9 mouse cellular contexts compared by ENCODE assay signal in the genomic region with DNA sequence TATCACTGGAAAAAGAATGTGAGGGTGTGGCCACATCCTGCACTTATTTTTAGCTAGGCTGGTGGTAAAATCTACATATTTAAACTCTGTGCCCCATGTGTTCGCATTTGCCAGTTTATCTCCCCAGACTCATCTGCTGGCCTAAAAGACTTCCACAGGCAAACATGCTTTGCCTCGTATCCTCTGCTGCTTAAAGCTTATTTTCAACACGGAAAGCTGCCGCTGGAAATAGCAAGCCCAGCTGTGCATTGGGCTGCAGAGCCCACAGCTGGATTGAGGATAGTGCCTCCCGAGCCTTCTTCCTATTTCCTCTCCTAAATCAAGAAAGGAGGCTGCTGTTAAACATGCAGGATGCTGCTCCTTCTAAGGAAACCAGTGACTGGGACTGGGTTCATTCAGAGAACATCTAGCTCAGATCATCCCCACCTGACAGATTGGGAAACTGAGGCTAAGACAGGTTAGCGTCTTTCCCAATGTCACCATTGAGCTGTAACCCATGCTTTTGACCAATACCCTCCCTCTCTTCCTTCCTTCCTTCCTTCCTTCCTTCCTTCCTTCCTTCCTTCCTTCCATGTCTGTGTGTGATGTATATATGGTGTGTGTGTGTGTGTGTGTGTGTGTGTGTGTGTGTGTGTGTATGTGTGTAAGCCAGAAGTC. TPM values are rescaled to one million over a fixed set of nuclear protein-coding genes. Genes with fewer than 3 reads are reported as not detected.
DNase-seq lines count a peak whose midpoint lies in the region; ATAC-seq and TF ChIP-seq lines count a peak whose summit lies in the region.
"Had no signal": no experiment of that assay in that cellular context is flagged by ENCODE, and none has a peak within 500 bp of the region (broad histone marks: within the 10 kb centered on the region; RNA-seq: fewer than 3 reads in every experiment).

No protein-coding gene starts in this region.

- no peaks in the 10 kb centered on the region for H3K27me3 ChIP-seq in kidney, embryonic 14.5 days (ENCODE audit: control insufficient read depth, insufficient read depth, low read length)
- no peaks in the 10 kb centered on the region for H3K27me3 ChIP-seq in ES-Bruce4 (ENCODE audit: control insufficient read depth, insufficient read depth, low read length, poor library complexity, severe bottlenecking)
- H3K27me3 ChIP-seq in heart, embryonic 12.5 days (replicated peaks), result no peaks in the 10 kb centered on the region
- no peaks in the 10 kb centered on the region for H3K27me3 ChIP-seq in limb, embryonic 12.5 days
- H3K27me3 ChIP-seq: midbrain, embryonic 15.5 days had no signal

- TF ChIP-seq EP300 in ES-Bruce4 (IDR thresholded peaks at IDR 0.05; ENCODE audit: insufficient read depth, low read depth, low read length), result no peak

- H3K36me3 ChIP-seq in kidney, embryonic 14.5 days (ENCODE audit: control insufficient read depth, insufficient read depth, low read length), result peaks cover 19% of the 10 kb centered on the region
- H3K36me3 ChIP-seq in ES-Bruce4 (ENCODE audit: control insufficient read depth, insufficient read depth, low read length, poor library complexity, severe bottlenecking), result no peaks in the 10 kb centered on the region
- H3K36me3 ChIP-seq in heart, embryonic 12.5 days, result peaks cover 26% of the 10 kb centered on the region
- peaks cover 23% of the 10 kb centered on the region for H3K36me3 ChIP-seq in limb, embryonic 12.5 days
- H3K36me3 ChIP-seq: midbrain, embryonic 15.5 days had no signal

- H3K27ac ChIP-seq in kidney, embryonic 14.5 days (ENCODE audit: low read depth, low read length), result peak overlapping the region; percentile 96; the same call in 1 of the 2 replicates
- H3K27ac ChIP-seq in ES-Bruce4 (ENCODE audit: insufficient read depth, low read length), result peak overlapping the region; percentile 93
- peak overlapping the region; percentile 99 for H3K27ac ChIP-seq in heart, embryonic 12.5 days (ENCODE audit: poor library complexity, severe bottlenecking)
- peak overlapping the region; percentile 73; the same call in 1 of the 2 replicates for H3K27ac ChIP-seq in limb, embryonic 12.5 days
- H3K27ac ChIP-seq: midbrain, embryonic 15.5 days had no signal

- H3K9me3 ChIP-seq in kidney, embryonic 14.5 days (ENCODE audit: control insufficient read depth, low read length), result no peaks in the 10 kb centered on the region
- no peaks in the 10 kb centered on the region for H3K9me3 ChIP-seq in ES-Bruce4 (replicated peaks; ENCODE audit: control insufficient read depth, insufficient read depth, low read length, poor library complexity, severe bottlenecking)
- no peaks in the 10 kb centered on the region for H3K9me3 ChIP-seq in heart, embryonic 12.5 days (replicated peaks)
- H3K9me3 ChIP-seq in limb, embryonic 12.5 days, result no peaks in the 10 kb centered on the region
- H3K9me3 ChIP-seq: midbrain, embryonic 15.5 days had no signal

- H3K4me3 ChIP-seq in kidney, embryonic 14.5 days (ENCODE audit: low read length), result peak overlapping the region; percentile 70; the same call in 1 of the 2 replicates
- no peak overlapping the region for H3K4me3 ChIP-seq in ES-Bruce4 (ENCODE audit: low read depth, low read length)
- H3K4me3 ChIP-seq in heart, embryonic 12.5 days, result peak overlapping the region; percentile 76
- no peak overlapping the region for H3K4me3 ChIP-seq in limb, embryonic 12.5 days (replicated peaks)

- no peak for ATAC-seq in kidney, embryonic 14.5 days (ENCODE audit: low FRiP score, low TSS enrichment)
- no peak for ATAC-seq in heart, embryonic 12.5 days (ENCODE audit: insufficient number of reproducible peaks, low FRiP score)
- ATAC-seq in limb, embryonic 12.5 days (ENCODE audit: insufficient number of reproducible peaks, insufficient read depth, low FRiP score, low TSS enrichment, low read depth), result no peak
- ATAC-seq: midbrain, embryonic 15.5 days had no signal

- 0 out of 2 replicates have a peak overlapping the region, but pooled peaks have one; percentile 79 for H3K9ac ChIP-seq in kidney, embryonic 14.5 days (ENCODE audit: low read depth, low read length)
- peak overlapping the region; percentile 54 for H3K9ac ChIP-seq in ES-Bruce4 (ENCODE audit: low read depth, poor library complexity, severe bottlenecking)
- H3K9ac ChIP-seq in heart, embryonic 12.5 days, result peak overlapping the region; percentile 95
- no peak overlapping the region for H3K9ac ChIP-seq in limb, embryonic 12.5 days (replicated peaks)

- TF ChIP-seq CTCF in ES-Bruce4 (IDR thresholded peaks at IDR 0.05; ENCODE audit: low read depth, low read length), result no peak

- H3K4me1 ChIP-seq in kidney, embryonic 14.5 days (ENCODE audit: control insufficient read depth, insufficient read depth, low read length), result peaks cover 49% of the 10 kb centered on the region
- H3K4me1 ChIP-seq in ES-Bruce4 (ENCODE audit: control insufficient read depth, insufficient read depth, low read length), result peaks cover 8% of the 10 kb centered on the region
- peaks cover 76% of the 10 kb centered on the region for H3K4me1 ChIP-seq in heart, embryonic 12.5 days (replicated peaks)
- H3K4me1 ChIP-seq in limb, embryonic 12.5 days (replicated peaks), result peaks cover 48% of the 10 kb centered on the region

- no peak for DNase-seq in kidney, adult 11 months
- DNase-seq in left cerebral cortex, adult 9 months (ENCODE audit: low spot score in 2 of 2), result no peak
- no peak for DNase-seq in thymus, postnatal 10 days (ENCODE audit: low spot score in 2 of 2)
- DNase-seq in left cerebral cortex, adult 11 months (ENCODE audit: low spot score), result no peak

- TF ChIP-seq POLR2A in ES-Bruce4 (IDR thresholded peaks at IDR 0.05; ENCODE audit: insufficient read depth, low read length), result no peak

- peak overlapping the region; percentile 59 for H3K4me2 ChIP-seq in kidney, embryonic 14.5 days (replicated peaks; ENCODE audit: low read depth, low read length)
- peak overlapping the region; percentile 84 for H3K4me2 ChIP-seq in heart, embryonic 12.5 days
- peak overlapping the region; percentile 63 for H3K4me2 ChIP-seq in limb, embryonic 12.5 days

- 47% methylated on average over 6 of the region's 6 CpGs for WGBS in kidney, embryonic 14.5 days
- WGBS in heart, embryonic 12.5 days, result 49% methylated on average over 6 of the region's 6 CpGs
- WGBS in limb, embryonic 12.5 days, result 70% methylated on average over 6 of the region's 6 CpGs

RNA-seq across cellular contexts. Expression of gene Sparc, which starts 6.2 kb away (rescaled TPM):
- polyA plus RNA-seq in kidney, embryonic 14.5 days (2014; fragmentation: Nextera tagmentation; extraction: Ambion mirVana), result 817 and 919 TPM in 2 replicates
- polyA plus RNA-seq in ES-Bruce4 (2011; ENCODE audit: insufficient read depth, insufficient read length, low read depth, missing spikeins), result 344 and 354 TPM in 2 replicates
- 1,393 and 1,408 TPM in 2 replicates for polyA plus RNA-seq in heart, embryonic 12.5 days (2016; fragmentation: Nextera tagmentation; extraction: Ambion mirVana)
- 444 and 488 TPM in 2 replicates for polyA plus RNA-seq in limb, embryonic 12.5 days (2016; fragmentation: Nextera tagmentation; extraction: Ambion mirVana)

RNA-seq across cellular contexts. Expression of gene Atox1, which starts 44.3 kb away (rescaled TPM):
- polyA plus RNA-seq in kidney, embryonic 14.5 days (2014; fragmentation: Nextera tagmentation; extraction: Ambion mirVana), result 389 and 470 TPM in 2 replicates
- 120 and 142 TPM in 2 replicates for polyA plus RNA-seq in ES-Bruce4 (2011; ENCODE audit: insufficient read depth, insufficient read length, low read depth, missing spikeins)
- 253 and 258 TPM in 2 replicates for polyA plus RNA-seq in heart, embryonic 12.5 days (2016; fragmentation: Nextera tagmentation; extraction: Ambion mirVana)
- 264 and 265 TPM in 2 replicates for polyA plus RNA-seq in limb, embryonic 12.5 days (2016; fragmentation: Nextera tagmentation; extraction: Ambion mirVana)

RNA-seq across cellular contexts. Expression of gene G3bp1, which starts 52.7 kb away (rescaled TPM):
- polyA plus RNA-seq in kidney, embryonic 14.5 days (2014; fragmentation: Nextera tagmentation; extraction: Ambion mirVana), result 151 and 230 TPM in 2 replicates
- 146 and 147 TPM in 2 replicates for polyA plus RNA-seq in ES-Bruce4 (2011; ENCODE audit: insufficient read depth, insufficient read length, low read depth, missing spikeins)
- polyA plus RNA-seq in heart, embryonic 12.5 days (2016; fragmentation: Nextera tagmentation; extraction: Ambion mirVana), result 139 and 140 TPM in 2 replicates
- polyA plus RNA-seq in limb, embryonic 12.5 days (2016; fragmentation: Nextera tagmentation; extraction: Ambion mirVana), result 246 and 248 TPM in 2 replicates

Comparison
In these comparisons a context has a peak if more than half of its experiments do, and no peak if none do; other contexts are left out.
1. H3K4me3 ChIP-seq: peak in kidney, embryonic 14.5 days (single experiment) and heart, embryonic 12.5 days (single experiment); none in ES-Bruce4 (single experiment) and limb, embryonic 12.5 days (single experiment).
2. Peak in every context shown above with its lines, with median percentiles within 50 percentile points of each other: H3K27ac ChIP-seq and H3K4me2 ChIP-seq.